Mouse (Mus musculus) testis, adult 2 months (tissue): ENCODE measurements around the gene Nfic.
A peak's percentile ranks its signal among the peaks of the same experiment; 100 is the strongest.

ENCODE experiments used
- CTCF ChIP-seq: fragments of 200-500 bp; IDR thresholded peaks from 2 replicates; pipeline ENCODE4 v1.5.1; 2012; ENCODE audit warnings: low read depth, mild to moderate bottlenecking, inconsistent platforms, low read length, moderate library complexity; ENCODE audit not compliant: control insufficient read depth, insufficient read depth, insufficient replicate concordance
- POLR2A ChIP-seq: fragments of 200-500 bp; IDR thresholded peaks from 2 replicates; pipeline ENCODE4 v1.6.1; 2012; ENCODE audit warnings: low read depth, mild to moderate bottlenecking, inconsistent platforms, low read length, moderate library complexity; ENCODE audit not compliant: control insufficient read depth

GRCm38 (mm10) chr10:81429605-81430061 is 25.8 kb downstream of the Nfic start:
- TF ChIP-seq CTCF (no peak), POLR2A (peak; percentile 46; the same call in 1 of the 2 replicates)
